Mouse (Mus musculus) olfactory bulb, adult 2 months (tissue): ENCODE measurements around the gene Ccnl2. TPM values are rescaled to one million over a fixed set of nuclear protein-coding genes. Genes with fewer than 3 reads are reported as not detected.

ENCODE experiments used
- H3K27ac ChIP-seq: fragments of 200-500 bp; 2 replicates; pipeline ENCODE4 v1.5.1; 2012; ENCODE audit warnings: low read depth, low read length; ENCODE audit not compliant: insufficient read depth
- H3K4me1 ChIP-seq: fragments of 200-500 bp; 2 replicates; pipeline ENCODE4 v1.6.1; 2012; ENCODE audit warnings: low read length; ENCODE audit not compliant: control insufficient read depth, insufficient read depth
- H3K4me3 ChIP-seq: fragments of 200-500 bp; 2 replicates; pipeline ENCODE4 v1.5.1; 2012; ENCODE audit warnings: mild to moderate bottlenecking, low read depth, low read length, moderate library complexity; ENCODE audit not compliant: insufficient read depth
- CTCF ChIP-seq: fragments of 200-500 bp; IDR thresholded peaks from 2 replicates; pipeline ENCODE4 v1.5.1; 2012; ENCODE audit warnings: low read depth, mild to moderate bottlenecking, low read length, moderate library complexity; ENCODE audit not compliant: insufficient read depth
- POLR2A ChIP-seq: fragments of 200-500 bp; IDR thresholded peaks from 2 replicates; pipeline ENCODE4 v1.6.1; 2012; ENCODE audit warnings: mild to moderate bottlenecking, low read depth, low read length, moderate library complexity; ENCODE audit not compliant: insufficient read depth
- WGBS: fragments of 180-500 bp; shearing (Covaris S2); methylation state at CpG from one replicate; pipeline ENCODE4 v1.1.7; 2018; 5-methylcytosine and 5-hydroxymethylcytosine counted together
- polyA plus RNA-seq: library from polyadenylated mRNA; stranded (reverse); fragments of >200 nt; gene quantifications from 2 replicates; pipeline ENCODE4 v1.2.4, GENCODE M21; 2012; ENCODE audit warnings: low replicate concordance; ENCODE audit not compliant: missing spikeins, insufficient read depth, insufficient read length

The Ccnl2 gene
- polyA plus RNA-seq, 1 experiment: 186 TPM

DNA sequence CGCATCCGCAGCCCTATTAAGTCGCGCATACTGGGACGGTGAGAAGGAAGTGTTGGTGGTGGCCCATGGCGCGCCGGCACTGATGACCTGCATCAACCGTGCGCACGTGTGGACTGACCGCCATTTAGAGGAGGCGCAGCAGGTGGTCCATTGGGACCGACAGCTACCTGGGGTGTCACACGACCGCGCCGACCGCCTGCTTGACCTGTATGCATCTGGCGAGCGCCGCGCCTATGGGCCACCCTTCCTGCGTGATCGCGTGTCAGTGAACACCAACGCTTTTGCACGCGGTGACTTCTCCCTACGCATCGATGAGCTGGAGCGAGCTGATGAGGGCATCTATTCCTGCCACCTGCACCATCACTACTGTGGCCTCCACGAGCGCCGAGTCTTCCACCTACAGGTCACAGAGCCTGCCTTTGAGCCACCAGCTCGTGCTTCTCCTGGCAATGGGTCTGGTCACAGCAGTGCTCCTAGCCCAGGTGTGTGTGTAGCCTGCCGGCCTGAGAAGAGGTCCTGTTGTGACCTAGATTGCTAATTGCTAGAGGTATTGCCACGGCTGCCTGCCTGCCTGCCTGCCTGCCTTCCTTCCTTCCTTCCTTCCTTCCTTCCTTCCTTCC, 29.5 kb downstream of the Ccnl2 start:
- Histone ChIP-seq H3K4me3 (no peak overlapping the region), H3K27ac (no peak overlapping the region), H3K4me1 (peaks cover 39% of the 10 kb centered on the region)
- TF ChIP-seq CTCF: no peak
- no peak for TF ChIP-seq POLR2A
- 55% methylated on average over 38 of the region's 38 CpGs for WGBS

DNA sequence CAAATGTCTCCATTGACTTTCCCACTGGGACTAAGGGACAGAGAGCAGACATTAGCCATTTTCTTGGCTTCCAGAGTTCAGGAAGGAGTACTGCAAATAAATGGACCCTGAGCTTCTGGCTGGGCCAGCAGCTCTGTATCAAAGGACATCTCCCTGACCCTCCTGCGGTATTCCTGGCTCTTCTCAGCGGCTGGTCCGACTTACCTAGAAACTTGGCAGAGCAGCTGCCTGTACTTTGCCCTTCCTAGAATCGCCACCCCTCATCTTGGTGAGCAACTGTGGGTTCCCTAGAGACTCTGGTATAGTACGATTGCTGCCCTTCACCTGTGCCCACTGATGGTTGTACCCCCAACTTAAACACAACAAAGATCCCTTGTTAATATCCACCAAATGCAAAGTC, 30.9 kb downstream of the Ccnl2 start:
- no peak overlapping the region for H3K27ac ChIP-seq
- TF ChIP-seq POLR2A: no peak
- TF ChIP-seq CTCF: no peak
- 89% methylated on average over 5 of the region's 5 CpGs for WGBS
- peaks cover 39% of the 10 kb centered on the region for H3K4me1 ChIP-seq
- no peak overlapping the region for H3K4me3 ChIP-seq

DNA sequence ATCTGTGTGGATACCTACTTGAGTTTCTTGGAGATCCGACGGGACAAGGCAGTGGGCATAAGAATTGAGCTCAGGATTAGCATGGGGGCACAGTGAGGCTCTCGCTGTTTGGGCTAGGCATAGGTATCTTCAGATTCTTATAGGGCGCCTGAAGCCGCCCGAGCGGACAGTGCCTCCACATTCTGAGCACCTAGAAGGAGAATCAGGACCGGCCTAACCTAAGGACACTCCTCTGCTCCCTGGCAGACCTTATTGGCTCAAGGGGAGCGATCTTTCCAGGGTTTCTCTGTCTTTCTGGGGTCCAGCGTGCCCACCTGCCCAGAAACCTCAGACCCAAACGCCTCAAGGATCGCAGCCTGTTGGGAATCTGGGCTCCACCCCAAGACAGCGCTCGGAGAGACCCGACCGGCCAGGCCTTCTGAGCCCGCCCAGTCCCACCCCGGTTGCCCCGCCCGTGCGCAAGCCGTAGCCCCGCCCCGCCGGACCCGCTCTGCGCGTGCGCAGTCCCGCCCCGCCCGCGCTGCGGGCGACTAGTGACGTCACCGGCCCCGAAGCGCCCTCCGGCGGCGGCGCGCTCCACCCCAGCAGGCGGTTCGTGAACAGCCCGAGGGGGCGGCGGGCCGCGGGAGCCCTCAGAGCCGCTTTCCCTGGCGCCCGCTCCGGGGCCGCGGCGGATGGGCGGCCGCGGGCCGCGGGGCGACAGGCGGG, 34.7 kb downstream of the Ccnl2 start, which contains the start of gene Dvl1:
Gene Dvl1 (plus strand): TSS at position 532 of the 708 bp plus-strand sequence.
- TF ChIP-seq CTCF (0 out of 2 replicates have a peak, but pooled peaks have one; percentile 17), POLR2A (peak; percentile 92)
- Histone ChIP-seq H3K4me3 (peak within 1 kb of the TSS; percentile 85), H3K27ac (peak within 1 kb of the TSS; percentile 22), H3K4me1 (peaks cover 28% of the 10 kb centered on the region)
- 3% methylated on average over 64 of the region's 65 CpGs for WGBS

- H3K4me1 ChIP-seq: peaks cover 28% of the 10 kb centered on the region
- 2% methylated on average over 68 of the region's 69 CpGs for WGBS
- no peak overlapping the region for H3K27ac ChIP-seq
- no peak for TF ChIP-seq POLR2A
- TF ChIP-seq CTCF: no peak
- H3K4me3 ChIP-seq: peak overlapping the region; percentile 85
These were observed 35.5 kb downstream of the Ccnl2 start for GRCm38 (mm10) chr4:155847591-155848352.

- Histone ChIP-seq H3K4me1 (peaks cover 32% of the 10 kb centered on the region), H3K4me3 (peak overlapping the region; percentile 85), H3K27ac (no peak overlapping the region)
- WGBS: 47% methylated on average over 7 of the region's 7 CpGs
- TF ChIP-seq CTCF: no peak
- TF ChIP-seq POLR2A: no peak
These were observed 36.3 kb downstream of the Ccnl2 start for GRCm38 (mm10) chr4:155848434-155849095.

DNA sequence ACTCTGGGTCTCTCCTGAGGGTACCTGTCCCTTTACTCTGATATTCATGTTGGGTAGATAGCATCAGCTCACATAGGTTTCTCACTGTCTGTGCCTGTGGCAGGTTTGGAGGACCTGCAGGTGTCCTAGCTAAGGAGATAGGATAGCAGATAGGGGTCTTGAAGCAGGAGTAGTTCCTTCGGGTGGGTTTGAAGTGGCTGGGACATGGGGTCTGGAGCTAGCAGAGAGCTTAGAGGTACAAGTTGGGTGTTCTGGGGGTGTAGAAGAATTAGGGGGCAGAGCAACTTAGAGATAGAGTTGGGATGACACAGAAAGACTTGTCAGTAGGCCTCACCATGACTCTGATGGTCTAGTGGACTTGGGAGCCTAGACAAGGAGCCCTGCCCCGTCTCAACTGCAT, 37.1 kb downstream of the Ccnl2 start:
- peaks cover 32% of the 10 kb centered on the region for H3K4me1 ChIP-seq
- H3K4me3 ChIP-seq: no peak overlapping the region
- TF ChIP-seq POLR2A: no peak
- no peak for TF ChIP-seq CTCF
- 94% methylated on average over 2 of the region's 2 CpGs for WGBS
- H3K27ac ChIP-seq: no peak overlapping the region

DNA sequence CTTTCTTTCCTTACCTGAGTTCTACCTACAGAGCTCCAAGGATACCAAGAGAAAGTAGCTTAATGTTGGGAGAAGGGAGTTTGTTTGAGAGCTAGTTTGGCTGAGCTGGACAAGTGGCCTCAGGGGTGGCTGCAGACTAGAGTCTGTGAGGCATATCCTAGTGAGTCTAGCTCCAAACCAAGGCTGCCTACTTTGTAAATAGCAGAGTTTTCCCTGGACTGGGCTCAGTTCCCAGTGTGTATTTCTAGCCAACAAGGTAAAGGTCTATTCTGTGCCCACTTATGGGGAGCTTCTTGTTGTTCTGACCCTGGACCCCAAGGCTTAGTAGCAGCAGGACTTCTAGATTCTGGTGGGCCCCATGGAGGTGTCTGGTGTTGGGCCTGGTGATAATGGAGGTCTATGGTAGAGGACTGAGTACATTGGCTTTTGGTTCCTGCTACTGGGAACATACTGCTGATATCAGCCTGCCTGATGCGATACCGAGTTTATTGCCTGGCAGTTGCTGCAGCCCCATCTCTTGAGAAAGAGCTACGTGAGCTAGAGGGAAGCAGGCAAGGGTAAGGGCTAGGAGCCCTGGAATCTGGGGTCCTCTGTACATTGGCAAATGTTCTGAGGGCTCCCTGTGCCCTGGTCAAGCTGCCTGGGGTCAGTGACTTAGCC, 37.6 kb downstream of the Ccnl2 start:
- H3K4me3 ChIP-seq: no peak overlapping the region
- WGBS: 88% methylated on average over 3 of the region's 3 CpGs
- H3K27ac ChIP-seq: no peak overlapping the region
- TF ChIP-seq POLR2A: no peak
- no peak for TF ChIP-seq CTCF
- H3K4me1 ChIP-seq: peaks cover 32% of the 10 kb centered on the region

GRCm38 (mm10) chr4:155851368-155851767, 39.1 kb downstream of the Ccnl2 start:
- 86% methylated on average over 3 of the region's 3 CpGs for WGBS
- H3K4me3 ChIP-seq: no peak overlapping the region

More at GRCm38 (mm10) chr4:155851368-155851767, 39.1 kb downstream of the Ccnl2 start:
- peaks cover 30% of the 10 kb centered on the region for H3K4me1 ChIP-seq
- no peak overlapping the region for H3K27ac ChIP-seq
- no peak for TF ChIP-seq POLR2A
- no peak for TF ChIP-seq CTCF
